Mouse (Mus musculus) limb, embryonic 15.5 days (tissue): Measurements from ENCODE around the gene Atp1b1. TPM values are rescaled to one million over a fixed set of nuclear protein-coding genes. Genes with fewer than 3 reads are reported as not detected.

Source experiments
- ATAC-seq: fragments of 200-750 bp; cut with Nextera tagmentation; 2 replicates; pipeline ENCODE4 v1.8.0; 2017; ENCODE audit warnings: low read depth, moderate TSS enrichment; ENCODE audit not compliant: insufficient number of reproducible peaks, low FRiP score, low TSS enrichment
- H3K27ac ChIP-seq: fragments of 300-500 bp; sonication (generic); 2 replicates; pipeline ENCODE4 v1.5.1; 2015; ENCODE audit warnings: moderate library complexity, mild to moderate bottlenecking, inconsistent platforms
- H3K27me3 ChIP-seq: fragments of 300-500 bp; sonication (generic); 2 replicates; pipeline ENCODE4 v1.6.1; 2015; ENCODE audit warnings: inconsistent platforms
- H3K36me3 ChIP-seq: fragments of 300-500 bp; sonication (generic); 2 replicates; pipeline ENCODE4 v1.6.1; 2015; ENCODE audit warnings: inconsistent platforms
- H3K4me1 ChIP-seq: fragments of 300-500 bp; sonication (generic); 2 replicates; pipeline ENCODE4 v1.6.1; 2015; ENCODE audit warnings: inconsistent platforms
- H3K4me2 ChIP-seq: fragments of 300-500 bp; sonication (generic); 2 replicates; pipeline ENCODE4 v1.6.1; 2015; ENCODE audit warnings: mild to moderate bottlenecking, inconsistent platforms
- H3K4me3 ChIP-seq: fragments of 300-500 bp; sonication (generic); 2 replicates; pipeline ENCODE4 v1.5.1; 2015; ENCODE audit warnings: mild to moderate bottlenecking, inconsistent platforms
- H3K9ac ChIP-seq: fragments of 300-500 bp; sonication (generic); 2 replicates; pipeline ENCODE4 v1.6.1; 2015; ENCODE audit warnings: inconsistent platforms
- H3K9me3 ChIP-seq: fragments of 300-500 bp; sonication (generic); 2 replicates; pipeline ENCODE4 v1.6.1; 2016; ENCODE audit warnings: inconsistent platforms
- WGBS: fragments of 180-500 bp; shearing (Covaris S2); methylation state at CpG from one replicate; pipeline ENCODE4 v1.1.7; 2015; 5-methylcytosine and 5-hydroxymethylcytosine counted together
- polyA plus RNA-seq: library from polyadenylated mRNA; unstranded; fragments of >200 nt; fragmentation: Nextera tagmentation; extraction: Ambion mirVana; gene quantifications from 2 replicates; pipeline ENCODE4 v1.2.1, GENCODE M21; 2015

Atp1b1 gene
- polyA plus RNA-seq, 1 experiment from 2014 or later: 23.6 TPM

DNA sequence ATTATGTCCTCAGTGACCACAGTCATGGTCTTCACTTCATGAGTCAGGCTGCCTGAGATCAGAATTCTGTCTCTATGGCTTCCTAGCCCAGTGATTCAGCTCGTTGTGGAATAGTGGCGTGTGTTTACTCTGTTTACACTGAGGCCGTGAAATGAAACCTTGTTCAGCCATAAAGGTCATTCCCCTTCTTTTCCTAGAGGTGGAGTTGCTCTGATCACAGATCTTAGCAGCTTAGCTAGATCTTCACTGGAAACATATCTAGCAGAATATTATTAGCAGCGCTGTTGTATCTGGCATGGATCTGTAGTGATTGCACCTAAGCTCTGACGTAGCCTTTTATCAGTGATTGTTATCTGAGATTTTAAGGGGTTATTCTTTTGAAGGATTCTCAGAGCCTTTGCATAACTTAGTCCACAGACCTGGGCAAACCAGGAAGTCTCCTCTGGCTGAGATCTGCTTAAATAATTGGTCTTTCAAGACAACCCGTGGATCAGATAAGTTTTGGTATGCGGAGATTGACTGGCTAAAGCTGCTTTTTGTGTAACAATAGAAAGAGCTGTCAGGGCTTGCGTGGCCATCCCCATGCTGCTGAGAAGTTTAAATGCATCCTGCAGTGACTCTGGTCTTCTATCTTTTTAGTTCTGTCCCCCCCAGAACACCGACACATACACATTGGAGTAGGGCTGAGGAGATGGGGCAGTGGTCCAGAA is 23.6 kb upstream of the Atp1b1 start:
- H3K4me3 ChIP-seq: no peak overlapping the region
- no peaks in the 10 kb centered on the region for H3K27me3 ChIP-seq
- H3K9me3 ChIP-seq: no peaks in the 10 kb centered on the region
- no peak overlapping the region for H3K4me2 ChIP-seq
- 54% methylated on average over 9 of the region's 9 CpGs for WGBS
- no peaks in the 10 kb centered on the region for H3K4me1 ChIP-seq
- H3K27ac ChIP-seq: no peak overlapping the region
- no peaks in the 10 kb centered on the region for H3K36me3 ChIP-seq
- no peak for ATAC-seq
- H3K9ac ChIP-seq: no peak overlapping the region

DNA sequence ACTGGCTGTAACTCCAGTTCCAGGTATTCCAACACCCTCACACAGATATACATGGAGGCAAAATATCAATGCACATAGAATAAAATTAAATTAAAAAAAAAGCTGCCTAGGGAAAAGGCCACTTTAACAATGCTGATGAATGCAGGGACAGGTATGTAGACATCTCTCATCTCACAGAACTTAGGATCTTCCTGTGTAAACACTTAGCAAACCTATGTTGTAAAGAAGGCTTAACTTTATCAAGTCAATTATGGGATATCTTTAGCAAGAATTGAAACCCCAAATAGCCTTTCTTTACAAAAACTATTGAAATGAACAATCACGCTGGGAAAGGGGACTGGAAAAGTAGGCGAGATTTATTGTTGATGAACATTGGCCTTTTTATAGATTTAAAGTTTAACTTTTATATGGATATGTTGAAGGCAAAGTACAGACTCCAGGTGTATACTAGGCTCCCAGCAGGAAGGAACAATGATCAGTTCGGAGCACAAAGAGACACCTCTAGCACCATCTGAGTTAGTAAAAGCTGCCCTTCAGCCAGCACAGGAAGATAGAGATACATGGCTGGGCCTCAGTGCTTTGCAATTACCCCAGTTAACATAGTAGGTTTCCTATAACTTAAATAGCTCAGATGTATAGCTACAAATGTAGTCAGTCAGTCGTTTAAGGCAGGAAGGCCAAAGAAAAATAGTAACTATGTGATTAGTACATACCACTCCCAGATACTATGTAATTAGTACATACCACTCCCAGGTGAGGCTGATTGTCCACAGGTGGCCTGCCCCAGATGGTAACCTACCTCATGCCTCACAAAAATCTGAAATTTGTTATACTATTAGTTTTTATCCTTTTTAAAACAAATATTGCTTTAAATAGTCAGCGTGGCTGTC is 22.8 kb upstream of the Atp1b1 start:
- Histone ChIP-seq H3K4me2 (no peak overlapping the region), H3K27me3 (no peaks in the 10 kb centered on the region), H3K36me3 (no peaks in the 10 kb centered on the region), H3K4me3 (no peak overlapping the region), H3K27ac (no peak overlapping the region), H3K9me3 (no peaks in the 10 kb centered on the region), H3K9ac (no peak overlapping the region), H3K4me1 (no peaks in the 10 kb centered on the region)
- ATAC-seq: no peak
- 72% methylated on average over 5 of the region's 5 CpGs for WGBS

DNA sequence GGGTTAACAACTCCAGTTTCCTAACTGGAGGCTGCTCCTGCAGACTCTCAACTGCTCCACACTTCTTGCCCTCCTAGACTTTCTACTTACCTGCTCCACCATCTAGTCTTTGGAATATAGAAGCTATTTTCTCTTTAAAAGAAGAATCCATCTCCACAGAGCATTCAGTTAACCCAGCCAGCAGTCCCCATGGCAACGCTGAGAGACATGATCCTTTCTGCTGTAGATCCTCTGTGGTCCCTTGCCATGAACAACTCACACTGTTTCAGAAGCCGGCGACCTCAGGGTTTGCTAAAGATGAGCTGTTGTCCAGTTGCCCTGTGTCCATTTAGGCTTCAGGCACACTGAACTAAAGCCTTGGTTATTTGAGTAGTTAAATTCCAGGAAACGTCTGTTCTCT is 17.7 kb upstream of the Atp1b1 start:
- Histone ChIP-seq H3K9me3 (no peaks in the 10 kb centered on the region), H3K27me3 (no peaks in the 10 kb centered on the region), H3K4me1 (no peaks in the 10 kb centered on the region), H3K27ac (no peak overlapping the region), H3K36me3 (no peaks in the 10 kb centered on the region), H3K4me3 (no peak overlapping the region), H3K9ac (no peak overlapping the region), H3K4me2 (no peak overlapping the region)
- no peak for ATAC-seq
- WGBS: 82% methylated on average over 4 of the region's 4 CpGs

DNA sequence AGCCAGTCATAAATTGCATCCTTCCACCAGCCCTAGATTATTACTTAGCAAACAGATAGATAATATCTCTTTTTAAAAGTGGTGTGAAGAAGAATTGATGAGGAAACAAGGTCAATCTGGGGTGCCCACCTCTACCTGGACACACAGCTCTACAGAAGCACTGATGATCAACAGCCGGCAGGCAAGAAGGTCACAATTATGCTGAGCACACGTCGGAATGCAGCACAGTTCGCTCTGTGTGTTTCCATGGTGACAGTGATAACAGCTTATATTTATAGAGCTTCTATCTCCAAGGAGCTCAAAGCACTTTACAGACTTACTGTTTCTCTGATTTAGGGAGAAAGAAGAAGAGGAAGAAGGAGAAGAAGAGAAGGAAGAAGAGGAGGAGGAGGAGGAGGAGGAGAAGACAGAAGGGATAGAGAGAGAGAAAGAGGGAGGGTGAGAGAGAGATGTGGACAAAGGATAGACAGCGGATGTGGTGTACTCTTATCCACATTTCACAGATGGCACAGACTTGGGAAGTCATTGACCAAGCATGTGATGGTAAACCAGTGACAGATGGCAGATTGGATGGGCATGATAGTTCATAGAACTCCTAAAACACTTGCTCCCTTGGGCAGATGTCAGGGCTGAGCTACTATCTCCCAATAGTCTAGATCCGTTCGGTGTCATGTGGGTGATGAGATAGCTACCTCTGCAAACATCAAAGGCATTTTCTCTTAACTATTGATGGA is 16.8 kb upstream of the Atp1b1 start:
- Histone ChIP-seq H3K4me1 (no peaks in the 10 kb centered on the region), H3K36me3 (no peaks in the 10 kb centered on the region), H3K4me3 (no peak overlapping the region), H3K9ac (no peak overlapping the region), H3K4me2 (no peak overlapping the region), H3K9me3 (no peaks in the 10 kb centered on the region), H3K27me3 (no peaks in the 10 kb centered on the region), H3K27ac (no peak overlapping the region)
- no peak for ATAC-seq
- 58% methylated on average over 7 of the region's 7 CpGs for WGBS

DNA sequence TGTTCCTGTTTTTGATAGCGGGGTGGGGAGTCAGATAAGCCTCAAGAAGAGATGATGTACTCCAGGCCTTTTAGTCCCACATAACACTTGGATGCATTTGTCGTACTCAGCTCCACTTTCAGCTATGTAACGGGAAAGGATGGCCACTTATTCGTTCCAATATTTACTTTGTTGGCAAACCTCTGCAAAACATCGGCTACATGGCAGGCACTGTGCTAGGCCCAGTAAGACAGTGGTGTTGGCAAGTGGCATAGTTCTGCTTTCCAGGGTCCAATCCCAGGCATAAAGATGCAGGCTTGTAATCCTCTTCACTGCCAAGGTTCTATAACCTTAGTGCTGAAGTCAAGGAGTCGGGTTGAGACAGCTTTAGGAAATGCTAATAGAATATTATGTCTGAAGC is 16.2 kb upstream of the Atp1b1 start:
- Histone ChIP-seq H3K4me1 (no peaks in the 10 kb centered on the region), H3K4me3 (no peak overlapping the region), H3K27ac (no peak overlapping the region), H3K9me3 (no peaks in the 10 kb centered on the region), H3K4me2 (no peak overlapping the region), H3K36me3 (no peaks in the 10 kb centered on the region), H3K27me3 (no peaks in the 10 kb centered on the region), H3K9ac (no peak overlapping the region)
- 78% methylated on average over 6 of the region's 6 CpGs for WGBS
- no peak for ATAC-seq

DNA sequence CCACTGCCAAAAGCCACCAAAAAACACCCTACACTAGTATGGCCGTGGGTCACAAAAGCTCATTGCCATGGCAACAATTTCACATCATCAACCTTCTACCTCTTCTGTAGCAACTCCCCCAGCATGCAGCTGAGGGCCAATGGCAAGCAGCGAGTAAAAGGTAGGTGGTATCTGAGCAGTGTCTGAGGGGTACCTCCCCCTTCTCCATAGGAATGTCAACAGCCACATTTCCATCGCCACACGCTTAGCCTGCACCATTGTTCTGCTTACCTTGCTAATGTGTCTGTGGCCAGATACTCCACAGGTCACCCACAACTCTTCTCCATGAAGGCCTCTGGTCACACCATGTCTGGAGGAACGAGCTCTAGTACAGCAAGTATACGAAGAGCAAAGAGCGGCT is 15.2 kb upstream of the Atp1b1 start:
- H3K4me1 ChIP-seq: no peaks in the 10 kb centered on the region
- no peaks in the 10 kb centered on the region for H3K27me3 ChIP-seq
- no peak overlapping the region for H3K4me3 ChIP-seq
- no peaks in the 10 kb centered on the region for H3K9me3 ChIP-seq
- ATAC-seq: no peak
- WGBS: 90% methylated on average over 7 of the region's 7 CpGs
- H3K4me2 ChIP-seq: no peak overlapping the region
- H3K27ac ChIP-seq: no peak overlapping the region
- H3K36me3 ChIP-seq: no peaks in the 10 kb centered on the region
- H3K9ac ChIP-seq: no peak overlapping the region

DNA sequence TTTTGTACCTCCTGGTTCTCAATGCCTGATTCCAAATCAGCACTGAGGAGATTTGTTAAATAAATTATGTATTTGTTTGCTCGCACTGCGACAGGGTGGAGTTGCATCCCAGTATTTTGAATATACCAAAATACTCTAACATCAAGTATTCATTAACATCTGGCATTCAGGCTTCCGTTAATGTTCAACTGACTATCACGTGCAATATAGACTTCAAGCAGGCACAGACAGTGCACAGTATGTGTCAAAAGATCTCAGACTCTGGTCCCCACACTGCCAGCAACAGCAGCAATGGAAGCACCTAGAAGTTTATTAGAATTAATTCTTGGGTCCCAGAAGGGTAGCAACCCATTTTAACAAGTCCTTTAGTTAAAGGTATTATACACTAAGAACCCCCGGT is 13.5 kb upstream of the Atp1b1 start:
- WGBS: 85% methylated on average over 5 of the region's 5 CpGs
- Histone ChIP-seq H3K4me1 (no peaks in the 10 kb centered on the region), H3K36me3 (no peaks in the 10 kb centered on the region), H3K9ac (no peak overlapping the region), H3K9me3 (no peaks in the 10 kb centered on the region), H3K27ac (no peak overlapping the region), H3K27me3 (no peaks in the 10 kb centered on the region), H3K4me2 (no peak overlapping the region), H3K4me3 (no peak overlapping the region)
- ATAC-seq: no peak

DNA sequence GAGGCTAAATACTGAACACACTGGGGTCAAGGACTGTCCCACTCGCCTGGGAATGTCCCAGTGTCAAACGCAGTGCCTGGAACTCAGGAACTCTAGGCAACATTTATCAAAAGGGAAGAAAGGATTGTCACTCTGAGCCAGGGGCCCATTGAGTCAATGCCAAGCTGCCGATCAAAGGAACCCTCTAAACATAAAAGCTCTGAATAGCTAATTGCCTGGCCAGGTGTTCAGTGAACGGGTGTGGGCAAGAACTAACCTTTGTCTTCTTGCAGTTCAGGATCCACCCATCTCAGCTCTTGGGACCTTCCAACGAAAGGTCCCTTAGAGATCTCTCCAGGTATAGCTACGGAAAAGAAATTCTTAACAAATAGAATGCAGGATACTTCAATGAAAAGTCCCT is 12.8 kb upstream of the Atp1b1 start:
- H3K9me3 ChIP-seq: no peaks in the 10 kb centered on the region
- no peak overlapping the region for H3K9ac ChIP-seq
- 62% methylated on average over 6 of the region's 6 CpGs for WGBS
- no peaks in the 10 kb centered on the region for H3K27me3 ChIP-seq
- no peak for ATAC-seq
- H3K4me2 ChIP-seq: no peak overlapping the region
- no peaks in the 10 kb centered on the region for H3K4me1 ChIP-seq
- no peak overlapping the region for H3K27ac ChIP-seq
- no peaks in the 10 kb centered on the region for H3K36me3 ChIP-seq
- H3K4me3 ChIP-seq: no peak overlapping the region

DNA sequence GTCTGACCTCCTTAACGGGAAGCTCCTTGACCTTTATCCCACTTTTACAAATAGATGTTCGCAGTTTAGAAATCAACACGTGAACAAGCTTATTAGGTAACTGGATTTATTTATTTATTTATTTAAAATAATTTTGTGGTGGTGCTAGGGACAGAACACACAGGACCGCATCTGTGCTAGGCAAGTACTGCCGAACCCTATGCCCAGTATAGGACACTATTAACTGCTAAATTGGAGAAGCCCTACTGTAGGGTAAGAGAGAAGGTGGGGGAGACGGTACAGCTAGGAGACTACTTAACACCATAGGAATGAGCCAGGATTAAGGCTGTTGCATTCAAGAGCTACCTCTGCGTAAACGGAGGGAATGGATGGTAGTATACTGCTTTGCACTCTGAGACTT is 10.2 kb upstream of the Atp1b1 start:
- no peaks in the 10 kb centered on the region for H3K4me1 ChIP-seq
- H3K9me3 ChIP-seq: no peaks in the 10 kb centered on the region
- H3K36me3 ChIP-seq: no peaks in the 10 kb centered on the region
- H3K27ac ChIP-seq: no peak overlapping the region
- H3K4me2 ChIP-seq: no peak overlapping the region
- no peak for ATAC-seq
- H3K27me3 ChIP-seq: no peaks in the 10 kb centered on the region
- no peak overlapping the region for H3K4me3 ChIP-seq
- WGBS: 77% methylated on average over 8 of the region's 8 CpGs
- H3K9ac ChIP-seq: no peak overlapping the region

DNA sequence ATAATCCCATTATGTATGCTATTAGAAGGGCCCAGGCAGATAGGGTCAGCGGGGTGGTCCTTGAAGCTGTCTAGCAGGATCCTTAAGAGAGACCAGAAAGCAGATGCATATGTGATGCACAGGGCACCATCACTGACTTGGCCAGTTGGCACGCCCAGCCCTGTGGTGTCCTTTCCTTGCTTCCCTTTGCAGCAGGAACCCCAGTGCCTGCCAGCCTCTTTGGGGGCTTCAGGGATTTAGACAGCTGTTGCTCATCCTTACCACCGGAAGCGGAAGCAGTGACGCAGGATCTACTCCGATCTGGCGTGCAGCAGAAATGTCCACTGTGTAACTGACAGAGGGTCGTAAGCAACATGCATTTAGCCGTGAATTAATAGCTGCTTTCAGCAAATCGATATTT is 9.3 kb upstream of the Atp1b1 start:
- Histone ChIP-seq H3K4me3 (no peak overlapping the region), H3K27me3 (no peaks in the 10 kb centered on the region), H3K9me3 (no peaks in the 10 kb centered on the region), H3K4me1 (no peaks in the 10 kb centered on the region), H3K36me3 (no peaks in the 10 kb centered on the region), H3K27ac (no peak overlapping the region), H3K9ac (no peak overlapping the region), H3K4me2 (no peak overlapping the region)
- ATAC-seq: no peak
- 90% methylated on average over 10 of the region's 10 CpGs for WGBS

DNA sequence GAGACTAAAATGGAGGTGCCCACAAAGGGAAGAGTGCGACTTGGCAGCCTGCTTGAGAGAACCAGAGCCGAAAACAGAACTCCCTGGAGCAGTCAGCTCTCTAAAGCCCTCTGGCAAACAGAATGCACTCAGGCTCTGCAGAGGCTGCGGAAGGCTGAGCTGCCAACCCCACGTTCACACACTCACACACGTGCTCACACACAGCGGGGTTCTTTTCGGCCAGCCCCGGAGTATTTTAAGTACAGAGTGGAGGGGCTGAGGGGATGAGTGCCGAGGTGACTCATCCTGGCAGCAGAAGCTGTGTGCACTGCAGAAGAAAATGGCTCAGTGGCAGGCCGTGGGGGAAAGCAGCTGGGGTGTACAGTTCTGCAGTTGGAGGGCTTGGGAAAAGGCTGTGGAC is 3.6 kb upstream of the Atp1b1 start:
- ATAC-seq: no peak
- Histone ChIP-seq H3K9me3 (no peaks in the 10 kb centered on the region), H3K9ac (no peak overlapping the region), H3K4me1 (peaks cover 22% of the 10 kb centered on the region), H3K27ac (no peak overlapping the region), H3K4me3 (no peak overlapping the region), H3K36me3 (no peaks in the 10 kb centered on the region), H3K27me3 (peaks cover 38% of the 10 kb centered on the region), H3K4me2 (no peak overlapping the region)
- WGBS: 33% methylated on average over 10 of the region's 10 CpGs
